Mouse (Mus musculus): ENCODE measurements around the gene Rchy1. TPM values are rescaled to one million over a fixed set of nuclear protein-coding genes. Genes with fewer than 3 reads are reported as not detected.

Rchy1 gene
- total and polyA plus RNA-seq, 3 experiments: 28.2 to 34.1 (median 32.4) TPM

DNA sequence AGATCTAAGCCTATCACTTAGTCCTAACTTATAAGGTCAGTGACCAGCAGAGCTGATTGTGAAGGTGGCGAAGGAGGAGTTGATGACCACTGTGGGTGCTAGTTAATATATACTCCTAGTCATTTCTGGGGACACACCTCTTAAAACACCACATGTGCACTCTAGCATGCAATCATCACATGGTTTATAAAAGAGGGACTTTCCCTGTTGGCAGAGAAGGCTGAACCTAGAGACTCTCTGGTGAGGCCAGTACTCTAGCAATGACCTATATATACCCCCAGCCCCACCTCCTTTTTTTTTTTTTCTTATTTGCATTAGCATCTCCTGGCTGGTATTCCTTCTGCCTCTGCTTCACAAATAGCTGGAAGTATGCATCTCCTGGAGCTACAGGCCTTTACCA lies 1.5 kb downstream of the Rchy1 start (continued):
- TF ChIP-seq JUN (IDR thresholded peaks at IDR 0.05; ENCODE audit: insufficient read depth, low read depth, low read length) (peak; percentile 30; the same call in 1 of the 2 replicates), GABPA (IDR thresholded peaks at IDR 0.05; ENCODE audit: insufficient replicate concordance, low read depth, low read length) (no peak), TCF12 (IDR thresholded peaks at IDR 0.05; ENCODE audit: low read depth, low read length) (no peak), MYC (IDR thresholded peaks at IDR 0.05; ENCODE audit: low read depth, low read length) (peak; percentile 84), POLR2AphosphoS2 (IDR thresholded peaks at IDR 0.05; ENCODE audit: low read depth, low read length) (no peak), RAD21 (IDR thresholded peaks at IDR 0.05; ENCODE audit: low read depth, low read length) (no peak; the same call in 1 of the 2 replicates), CHD2 (IDR thresholded peaks at IDR 0.05; ENCODE audit: low read length) (no peak), ZNF384 (IDR thresholded peaks at IDR 0.05; ENCODE audit: low read depth, low read length) (peak; percentile 97)

DNA sequence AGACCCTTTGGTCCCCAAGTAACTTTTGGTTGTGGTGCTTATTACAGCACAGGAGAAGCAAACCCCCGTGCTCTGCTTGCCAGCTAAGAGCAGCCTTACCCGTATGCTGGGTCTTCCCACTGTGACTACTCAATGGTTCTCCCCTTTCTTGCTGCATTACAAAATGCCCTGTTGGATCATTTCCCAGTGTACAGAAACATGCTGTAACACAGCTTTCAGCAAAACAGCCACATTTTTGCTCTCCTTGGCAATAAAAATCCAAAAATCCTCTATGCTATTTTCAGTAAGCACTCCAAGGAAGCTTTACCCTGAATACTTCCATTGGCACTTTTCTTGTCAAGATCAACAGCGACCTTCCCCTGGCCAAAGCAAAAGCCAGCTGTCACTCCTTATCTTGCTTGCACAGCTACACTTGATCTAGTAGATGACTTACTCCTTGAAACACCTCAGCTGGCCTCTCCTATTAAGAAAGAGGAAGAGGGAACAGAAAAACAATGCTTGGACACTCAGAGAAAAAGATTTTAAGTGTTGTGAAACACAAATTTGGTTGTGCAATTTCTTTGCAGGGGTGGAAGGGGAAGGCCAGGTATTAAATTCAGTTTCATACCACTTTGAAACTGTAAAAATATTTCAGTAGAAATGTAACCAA lies 2.1 kb downstream of the Rchy1 start:
- Histone ChIP-seq H3K9me3 (replicated peaks; ENCODE audit: low read length) (no peaks in the 10 kb centered on the region), H3K9ac (ENCODE audit: insufficient read depth, low read depth) (peak overlapping the region; percentile 73), H3K27me3 (replicated peaks) (no peaks in the 10 kb centered on the region), H3K4me2 (ENCODE audit: insufficient read depth, low read depth, poor library complexity, severe bottlenecking) (peak overlapping the region; percentile 88), H3K27ac (ENCODE audit: insufficient read depth, low read depth) (peak overlapping the region; percentile 16; the same call in 1 of the 2 replicates), H3K4me1 (ENCODE audit: control insufficient read depth in 1 of 2, insufficient read depth in 2 of 2) (peaks cover 7 to 37% of the 10 kb centered on the region in 2 experiments; a peak in 3 of 4 replicates), H3K4me3 (replicated peaks in 1 of 3; ENCODE audit: low read depth in 2 of 3, low read length in 2 of 3, poor library complexity in 1 of 3) (peak overlapping the region in 2 of 3 experiments; percentile 8 to 11), H3K79me2 (replicated peaks; ENCODE audit: control insufficient read depth, extremely low read depth, insufficient read depth, poor library complexity, severe bottlenecking) (peaks cover 17% of the 10 kb centered on the region), H3K36me3 (replicated peaks in 1 of 2; ENCODE audit: control insufficient read depth in 1 of 2, insufficient read depth in 1 of 2, low read length in 1 of 2) (peaks cover 17 to 26% of the 10 kb centered on the region in 2 experiments)
- dilution Hi-C loops (cut with MboI; ENCODE audit: extremely low pct_ligation_motif_present, extremely low pct_unique_long_range_greater_than_20kb, low sequenced_read_pairs): no loop called here
- TF ChIP-seq ELF1 (IDR thresholded peaks at IDR 0.05; ENCODE audit: low read depth, low read length): no peak
- no peak for TF ChIP-seq POLR2AphosphoS2 (IDR thresholded peaks at IDR 0.05; ENCODE audit: low read depth, low read length)
- TF ChIP-seq NELFE (IDR thresholded peaks at IDR 0.05; ENCODE audit: low read depth, low read length): peak; percentile 17; the same call in 1 of the 2 replicates
- TF ChIP-seq ZC3H11A (IDR thresholded peaks at IDR 0.05; ENCODE audit: low read depth, low read length): no peak
- no peak for TF ChIP-seq JUND (conservative IDR thresholded peaks at IDR 0.05; ENCODE audit: low read depth, low read length)
- TF ChIP-seq MAFK (IDR thresholded peaks at IDR 0.05; ENCODE audit: insufficient replicate concordance, low read length): no peak
- no peak for TF ChIP-seq NRF1 (IDR thresholded peaks at IDR 0.05; ENCODE audit: low read depth, low read length)
- TF ChIP-seq MAX (IDR thresholded peaks at IDR 0.05; ENCODE audit: low read length): no peak
- in situ Hi-C loops (cut with MboI; ENCODE audit: low pct_ligation_motif_present, low pct_unique_long_range_greater_than_20kb, low sequenced_read_pairs): no loop called here
- no peak for DNase-seq (ENCODE audit: extremely low read depth)

DNA sequence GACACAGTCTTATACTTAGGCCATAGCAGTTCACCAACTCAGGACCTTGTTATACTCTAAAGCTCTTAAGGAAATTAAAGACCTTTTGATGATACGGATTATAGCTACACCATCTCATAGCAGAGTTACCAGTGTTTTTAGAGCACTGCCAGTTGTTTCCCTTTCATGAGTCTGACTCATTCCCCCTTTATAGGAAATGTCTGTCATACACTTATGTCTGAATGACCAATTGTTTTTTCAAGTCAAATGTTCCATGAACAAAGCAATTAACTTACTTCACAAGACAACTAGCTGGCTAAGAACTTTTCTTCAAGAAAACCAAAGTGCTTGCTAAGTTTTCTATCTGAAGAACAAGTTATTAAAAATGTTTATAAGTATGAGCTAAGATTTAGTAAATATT lies 2.9 kb downstream of the Rchy1 start:
- Histone ChIP-seq H3K4me1 (ENCODE audit: control insufficient read depth in 1 of 2, insufficient read depth in 2 of 2) (peaks cover 7 to 37% of the 10 kb centered on the region in 2 experiments; a peak in 3 of 4 replicates), H3K36me3 (replicated peaks in 1 of 2; ENCODE audit: control insufficient read depth in 1 of 2, insufficient read depth in 1 of 2, low read length in 1 of 2) (peaks cover 20 to 30% of the 10 kb centered on the region in 2 experiments), H3K27ac (ENCODE audit: insufficient read depth, low read depth) (no peak overlapping the region), H3K9ac (ENCODE audit: insufficient read depth, low read depth) (peak overlapping the region; percentile 73; the same call in 1 of the 2 replicates), H3K4me3 (replicated peaks in 1 of 3; ENCODE audit: low read depth in 2 of 3, low read length in 2 of 3, poor library complexity in 1 of 3) (no peak overlapping the region), H3K4me2 (ENCODE audit: insufficient read depth, low read depth, poor library complexity, severe bottlenecking) (peak overlapping the region; percentile 88), H3K27me3 (replicated peaks) (no peaks in the 10 kb centered on the region), H3K9me3 (replicated peaks; ENCODE audit: low read length) (no peaks in the 10 kb centered on the region), H3K79me2 (replicated peaks; ENCODE audit: control insufficient read depth, extremely low read depth, insufficient read depth, poor library complexity, severe bottlenecking) (peaks cover 17% of the 10 kb centered on the region)
- in situ Hi-C loops (cut with MboI; ENCODE audit: low pct_ligation_motif_present, low pct_unique_long_range_greater_than_20kb, low sequenced_read_pairs): no loop called here
- peak; percentile 24 for DNase-seq (ENCODE audit: extremely low read depth)
- no peak for TF ChIP-seq POLR2AphosphoS2 (IDR thresholded peaks at IDR 0.05; ENCODE audit: low read depth, low read length)
- no peak for TF ChIP-seq MXI1 (IDR thresholded peaks at IDR 0.05; ENCODE audit: low read depth, low read length)
- TF ChIP-seq CHD1 (IDR thresholded peaks at IDR 0.05; ENCODE audit: low read depth, low read length): no peak
- TF ChIP-seq SIN3A (IDR thresholded peaks at IDR 0.05; ENCODE audit: low read length): no peak
- peak; percentile 65; the same call in 1 of the 2 replicates for TF ChIP-seq MEF2A (IDR thresholded peaks at IDR 0.05; ENCODE audit: borderline replicate concordance, low read depth, low read length)
- TF ChIP-seq ZNF384 (IDR thresholded peaks at IDR 0.05; ENCODE audit: low read depth, low read length): no peak; the same call in 1 of the 2 replicates
- no peak for TF ChIP-seq TCF12 (IDR thresholded peaks at IDR 0.05; ENCODE audit: low read depth, low read length)
- peak; percentile 43 for TF ChIP-seq JUN (IDR thresholded peaks at IDR 0.05; ENCODE audit: insufficient read depth, low read depth, low read length)
- no peak for TF ChIP-seq ELF1 (IDR thresholded peaks at IDR 0.05; ENCODE audit: low read depth, low read length)
- no peak for TF ChIP-seq MYC (IDR thresholded peaks at IDR 0.05; ENCODE audit: low read depth, low read length)
- no peak for TF ChIP-seq EP300 (IDR thresholded peaks at IDR 0.05; ENCODE audit: low read length)
- no peak for TF ChIP-seq SMC3 (IDR thresholded peaks at IDR 0.05; ENCODE audit: low read depth, low read length)
- peak; percentile 52 for TF ChIP-seq ETS1 (conservative IDR thresholded peaks at IDR 0.05; ENCODE audit: low read depth, low read length)
- dilution Hi-C loops (cut with MboI; ENCODE audit: extremely low pct_ligation_motif_present, extremely low pct_unique_long_range_greater_than_20kb, low sequenced_read_pairs): no loop called here
